Mouse (Mus musculus): ENCODE results near the gene Snrpg. TPM values are rescaled to one million over a fixed set of nuclear protein-coding genes. Genes with fewer than 3 reads are reported as not detected.

The Snrpg gene
- polyA plus RNA-seq, 1 experiment from 2014 or later, result 348 TPM

- WGBS, result 66% methylated on average over 2 of the region's 2 CpGs
- ATAC-seq (ENCODE audit: low FRiP score), result no peak
- H3K4me1 ChIP-seq, result peaks cover 6% of the 10 kb centered on the region; the same call in 1 of the 2 replicates
- no peak overlapping the region for H3K9ac ChIP-seq (replicated peaks)
- H3K27me3 ChIP-seq (replicated peaks), result no peaks in the 10 kb centered on the region
- no peak overlapping the region for H3K4me2 ChIP-seq
- H3K27ac ChIP-seq (replicated peaks), result no peak overlapping the region
- H3K9me3 ChIP-seq (replicated peaks), result no peaks in the 10 kb centered on the region
- H3K36me3 ChIP-seq, result no peaks in the 10 kb centered on the region
- H3K4me3 ChIP-seq (replicated peaks), result no peak overlapping the region
Measured at GRCm38 (mm10) chr6:86346063-86346462, 25.0 kb upstream of the Snrpg start.

- 66% methylated on average over 7 of the region's 7 CpGs for WGBS
- no peaks in the 10 kb centered on the region for H3K9me3 ChIP-seq (replicated peaks)
- no peak overlapping the region for H3K9ac ChIP-seq (replicated peaks)
- H3K4me3 ChIP-seq (replicated peaks), result no peak overlapping the region
- no peaks in the 10 kb centered on the region for H3K27me3 ChIP-seq (replicated peaks)
- no peak for ATAC-seq (ENCODE audit: low FRiP score)
- no peaks in the 10 kb centered on the region for H3K4me1 ChIP-seq
- no peak overlapping the region for H3K27ac ChIP-seq (replicated peaks)
- no peak overlapping the region for H3K4me2 ChIP-seq
- H3K36me3 ChIP-seq, result no peaks in the 10 kb centered on the region
Measured at GRCm38 (mm10) chr6:86349257-86349656, 21.8 kb upstream of the Snrpg start.

- Histone ChIP-seq H3K9ac (replicated peaks) (no peak overlapping the region), H3K36me3 (no peaks in the 10 kb centered on the region), H3K9me3 (replicated peaks) (no peaks in the 10 kb centered on the region), H3K4me2 (no peak overlapping the region), H3K4me1 (no peaks in the 10 kb centered on the region), H3K27ac (replicated peaks) (no peak overlapping the region), H3K27me3 (replicated peaks) (no peaks in the 10 kb centered on the region), H3K4me3 (replicated peaks) (no peak overlapping the region)
- WGBS, result 62% methylated on average over 3 of the region's 3 CpGs
- ATAC-seq (ENCODE audit: low FRiP score), result no peak
Measured at GRCm38 (mm10) chr6:86354948-86355347, 16.2 kb upstream of the Snrpg start.

- no peak overlapping the region for H3K4me3 ChIP-seq (replicated peaks)
- H3K27ac ChIP-seq (replicated peaks), result no peak overlapping the region
- H3K36me3 ChIP-seq, result no peaks in the 10 kb centered on the region
- H3K27me3 ChIP-seq (replicated peaks), result no peaks in the 10 kb centered on the region
- H3K4me1 ChIP-seq, result no peaks in the 10 kb centered on the region
- WGBS, result 89% methylated on average over 9 of the region's 9 CpGs
- H3K9me3 ChIP-seq (replicated peaks), result no peaks in the 10 kb centered on the region
- H3K9ac ChIP-seq (replicated peaks), result no peak overlapping the region
- ATAC-seq (ENCODE audit: low FRiP score), result no peak
- no peak overlapping the region for H3K4me2 ChIP-seq
Measured at GRCm38 (mm10) chr6:86356956-86357355, 14.1 kb upstream of the Snrpg start.

GRCm38 (mm10) chr6:86360691-86361090 is 10.4 kb upstream of the Snrpg start:
- no peak overlapping the region for H3K27ac ChIP-seq (replicated peaks)
- no peak overlapping the region for H3K4me2 ChIP-seq
- no peak for ATAC-seq (ENCODE audit: low FRiP score)
- 69% methylated on average over 7 of the region's 7 CpGs for WGBS
- H3K4me3 ChIP-seq (replicated peaks), result no peak overlapping the region
- H3K4me1 ChIP-seq, result peaks cover 8% of the 10 kb centered on the region
- H3K36me3 ChIP-seq, result no peaks in the 10 kb centered on the region
- H3K9ac ChIP-seq (replicated peaks), result no peak overlapping the region
- H3K9me3 ChIP-seq (replicated peaks), result no peaks in the 10 kb centered on the region
- no peaks in the 10 kb centered on the region for H3K27me3 ChIP-seq (replicated peaks)

GRCm38 (mm10) chr6:86361373-86361772 is 9.7 kb upstream of the Snrpg start:
- ATAC-seq (ENCODE audit: low FRiP score), result no peak

GRCm38 (mm10) chr6:86364442-86365141 is 6.5 kb upstream of the Snrpg start:
- WGBS, result 2% methylated on average over 17 of the region's 17 CpGs
- Histone ChIP-seq H3K27ac (replicated peaks) (peak overlapping the region; percentile 86), H3K36me3 (peaks cover 16% of the 10 kb centered on the region), H3K4me3 (replicated peaks) (peak overlapping the region; percentile 76), H3K9me3 (replicated peaks) (no peaks in the 10 kb centered on the region), H3K27me3 (replicated peaks) (no peaks in the 10 kb centered on the region), H3K4me1 (peaks cover 22% of the 10 kb centered on the region), H3K9ac (replicated peaks) (peak overlapping the region; percentile 62), H3K4me2 (peak overlapping the region; percentile 88)
- peak; percentile 56 for ATAC-seq (ENCODE audit: low FRiP score)

More at GRCm38 (mm10) chr6:86361373-86361772, 9.7 kb upstream of the Snrpg start:
- no peak overlapping the region for H3K27ac ChIP-seq (replicated peaks)
- H3K9ac ChIP-seq (replicated peaks), result no peak overlapping the region
- H3K36me3 ChIP-seq, result no peaks in the 10 kb centered on the region
- H3K27me3 ChIP-seq (replicated peaks), result no peaks in the 10 kb centered on the region
- H3K9me3 ChIP-seq (replicated peaks), result no peaks in the 10 kb centered on the region
- 91% methylated on average over 7 of the region's 7 CpGs for WGBS
- H3K4me3 ChIP-seq (replicated peaks), result no peak overlapping the region
- peaks cover 13% of the 10 kb centered on the region for H3K4me1 ChIP-seq
- H3K4me2 ChIP-seq, result no peak overlapping the region

- under 1% methylated on average over 76 of the region's 76 CpGs for WGBS
Measured at GRCm38 (mm10) chr6:86365371-86366124, 5.6 kb upstream of the Snrpg start, which contains the start of gene Fam136a. Gene Fam136a, plus strand, starts transcription at chr6:86365646.

GRCm38 (mm10) chr6:86366125-86366852 is 4.8 kb upstream of the Snrpg start:
- peak overlapping the region; percentile 86 for H3K27ac ChIP-seq (replicated peaks)
- ATAC-seq (ENCODE audit: low FRiP score), result 0 out of 2 replicates have a peak, but pooled peaks have one; percentile 16
- H3K4me2 ChIP-seq, result peak overlapping the region; percentile 88
- peak overlapping the region; percentile 76 for H3K4me3 ChIP-seq (replicated peaks)
- H3K9me3 ChIP-seq (replicated peaks), result no peaks in the 10 kb centered on the region
- peaks cover 30% of the 10 kb centered on the region for H3K4me1 ChIP-seq
- H3K27me3 ChIP-seq (replicated peaks), result no peaks in the 10 kb centered on the region
- H3K9ac ChIP-seq (replicated peaks), result peak overlapping the region; percentile 74
- peaks cover 16% of the 10 kb centered on the region for H3K36me3 ChIP-seq
- 34% methylated on average over 25 of the region's 25 CpGs for WGBS

More at GRCm38 (mm10) chr6:86365371-86366124, 5.6 kb upstream of the Snrpg start, which contains the start of gene Fam136a:
- no peaks in the 10 kb centered on the region for H3K27me3 ChIP-seq (replicated peaks)
- peak within 1 kb of the TSS; percentile 88 for H3K4me2 ChIP-seq
- H3K4me3 ChIP-seq (replicated peaks), result peak within 1 kb of the TSS; percentile 76
- peak within 1 kb of the TSS; percentile 86 for H3K27ac ChIP-seq (replicated peaks)
- peaks cover 16% of the 10 kb centered on the region for H3K36me3 ChIP-seq
- no peaks in the 10 kb centered on the region for H3K9me3 ChIP-seq (replicated peaks)
- peak within 1 kb of the TSS; percentile 74 for H3K9ac ChIP-seq (replicated peaks)
- H3K4me1 ChIP-seq, result peaks cover 25% of the 10 kb centered on the region
- ATAC-seq (ENCODE audit: low FRiP score), result peak; percentile 95

GRCm38 (mm10) chr6:86366853-86367249 is 4.3 kb upstream of the Snrpg start:
- Histone ChIP-seq H3K27ac (replicated peaks) (no peak overlapping the region), H3K9me3 (replicated peaks) (no peaks in the 10 kb centered on the region), H3K27me3 (replicated peaks) (no peaks in the 10 kb centered on the region), H3K4me3 (replicated peaks) (peak overlapping the region; percentile 76; the same call in 1 of the 2 replicates), H3K4me2 (peak overlapping the region; percentile 88), H3K36me3 (peaks cover 16% of the 10 kb centered on the region), H3K4me1 (peaks cover 31% of the 10 kb centered on the region), H3K9ac (replicated peaks) (peak overlapping the region; percentile 74; the same call in 1 of the 2 replicates)
- WGBS, result 75% methylated on average over 2 of the region's 2 CpGs
- no peak for ATAC-seq (ENCODE audit: low FRiP score)

- Histone ChIP-seq H3K4me2 (no peak overlapping the region), H3K27ac (replicated peaks) (no peak overlapping the region), H3K9ac (replicated peaks) (no peak overlapping the region), H3K9me3 (replicated peaks) (no peaks in the 10 kb centered on the region), H3K27me3 (replicated peaks) (no peaks in the 10 kb centered on the region), H3K36me3 (peaks cover 16% of the 10 kb centered on the region), H3K4me1 (peaks cover 47% of the 10 kb centered on the region), H3K4me3 (replicated peaks) (no peak overlapping the region)
- ATAC-seq (ENCODE audit: low FRiP score), result no peak
- 85% methylated on average over 5 of the region's 5 CpGs for WGBS
Measured at GRCm38 (mm10) chr6:86368479-86368878, 2.6 kb upstream of the Snrpg start.

Data from neural tube, embryonic 15.5 days (tissue).